Mouse (Mus musculus) hematopoietic stem cell, adult 5-6 weeks (primary cell): ENCODE data around the gene Lce1m. TPM values are rescaled to one million over a fixed set of nuclear protein-coding genes. Genes with fewer than 3 reads are reported as not detected.

Experiments used
- total RNA-seq: library from RNA; stranded (forward); fragments of 172-1452, 232-1000 nt; gene quantifications from 2 replicates; pipeline ENCODE4 v1.2.3, GENCODE M21; 2017

Gene Lce1m
- total RNA-seq, 1 experiment from 2014 or later: not detected

Other genes with a start within 250 kb of the Lce1m start
- gene Lce1i, start 240.2 kb downstream of the Lce1m start, total RNA-seq: not detected in 2 replicates
- not detected in 2 replicates for gene Lce1j, start 228.5 kb downstream of the Lce1m start, total RNA-seq
- not detected in 2 replicates for gene Lce1k, start 211.2 kb downstream of the Lce1m start, total RNA-seq
- not detected in 2 replicates for gene Kprp, start 191.8 kb downstream of the Lce1m start, total RNA-seq
- not detected in 2 replicates for gene Lce1l, start 167.8 kb downstream of the Lce1m start, total RNA-seq
- not detected in 2 replicates for gene 2310050C09Rik, start 148.8 kb downstream of the Lce1m start, total RNA-seq
- not detected in 2 replicates for gene Lce3a, start 92.8 kb downstream of the Lce1m start, total RNA-seq
- gene Lce3b, start 86.1 kb downstream of the Lce1m start, total RNA-seq: not detected in 2 replicates
- not detected in 2 replicates for gene Lce3c, start 74.6 kb downstream of the Lce1m start, total RNA-seq
- gene Lce3d, start 61.7 kb downstream of the Lce1m start, total RNA-seq: not detected in 2 replicates
- not detected in 2 replicates for gene Lce3e, start 52.0 kb downstream of the Lce1m start, total RNA-seq
- gene Lce3f, start 26.8 kb downstream of the Lce1m start, total RNA-seq: not detected in 2 replicates
- not detected in 2 replicates for gene Crct1, start 3.4 kb downstream of the Lce1m start, total RNA-seq
- gene Gm4858, start 49.8 kb upstream of the Lce1m start, total RNA-seq: not detected in 2 replicates
- not detected in 2 replicates for gene Crnn, start 125.7 kb upstream of the Lce1m start, total RNA-seq
- not detected in 2 replicates for gene Flg2, start 178.2 kb upstream of the Lce1m start, total RNA-seq